Mouse (Mus musculus) MEL-GATA-1-ER (cell line): ENCODE measurements around the gene Dtnbp1.

Experiments
- DNase-seq: peaks from one replicate; pipeline ENCODE4 v3.0.0-alpha.2; 2012; ENCODE audit warnings: low read depth; ENCODE audit errors: extremely low read depth

Dtnbp1 gene

DNA sequence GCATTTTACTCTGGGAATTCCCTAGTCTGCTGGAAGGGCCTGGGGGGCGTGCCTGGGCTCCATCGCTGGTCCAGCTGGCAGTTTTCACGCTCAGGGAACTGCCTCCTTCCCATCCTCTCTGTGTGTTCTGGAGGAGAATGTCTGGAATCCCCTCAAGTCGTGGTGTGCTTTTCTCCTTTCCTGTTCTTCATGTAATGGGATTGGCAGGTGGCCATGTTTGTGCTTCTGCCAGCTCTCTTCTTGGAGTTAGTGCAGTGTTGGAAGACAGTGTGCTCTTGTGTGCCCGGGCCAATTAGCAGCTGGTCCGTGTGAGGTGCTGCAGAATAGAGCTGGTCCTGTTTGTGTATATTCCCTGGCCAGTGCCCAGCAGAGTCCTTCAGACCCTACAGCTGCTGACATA, 94.2 kb downstream of the Dtnbp1 start:
- DNase-seq = no peak

DNA sequence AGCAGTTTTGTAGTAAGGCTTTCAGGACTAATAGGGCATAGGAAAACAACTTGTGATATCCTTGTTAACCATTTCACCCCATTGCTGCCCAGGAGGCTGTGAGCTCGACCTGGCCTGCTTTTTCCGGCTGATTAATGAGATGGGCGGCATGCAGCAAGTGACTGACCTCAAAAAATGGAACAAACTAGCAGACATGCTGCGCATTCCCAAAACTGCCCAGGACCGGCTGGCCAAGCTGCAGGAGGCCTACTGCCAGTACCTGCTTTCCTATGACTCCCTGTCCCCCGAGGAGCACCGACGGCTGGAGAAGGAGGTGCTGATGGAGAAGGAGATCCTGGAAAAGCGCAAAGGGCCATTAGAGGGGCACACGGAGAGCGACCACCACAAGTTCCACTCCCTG, 95.8 kb downstream of the Dtnbp1 start:
- no peak for DNase-seq

DNA sequence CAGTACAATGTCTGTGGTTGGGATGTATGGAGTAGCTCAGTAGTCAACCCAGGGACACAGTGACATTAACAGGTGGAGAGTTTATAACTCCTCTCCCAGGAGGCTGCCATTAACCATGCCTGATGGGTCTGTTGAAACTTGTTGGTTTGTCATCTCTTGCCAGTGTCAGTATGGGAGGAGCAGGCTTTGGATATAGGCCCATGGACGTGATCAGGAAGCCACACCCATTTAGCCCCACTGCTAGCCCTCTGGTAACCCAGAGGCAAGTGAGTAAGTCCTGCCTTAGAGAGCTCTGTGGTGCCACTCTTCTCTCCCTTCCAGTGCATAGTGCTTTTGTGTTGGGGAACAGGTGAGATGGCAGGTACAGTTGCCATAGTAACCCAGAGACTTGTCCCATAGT, 97.7 kb downstream of the Dtnbp1 start:
- DNase-seq = no peak

DNA sequence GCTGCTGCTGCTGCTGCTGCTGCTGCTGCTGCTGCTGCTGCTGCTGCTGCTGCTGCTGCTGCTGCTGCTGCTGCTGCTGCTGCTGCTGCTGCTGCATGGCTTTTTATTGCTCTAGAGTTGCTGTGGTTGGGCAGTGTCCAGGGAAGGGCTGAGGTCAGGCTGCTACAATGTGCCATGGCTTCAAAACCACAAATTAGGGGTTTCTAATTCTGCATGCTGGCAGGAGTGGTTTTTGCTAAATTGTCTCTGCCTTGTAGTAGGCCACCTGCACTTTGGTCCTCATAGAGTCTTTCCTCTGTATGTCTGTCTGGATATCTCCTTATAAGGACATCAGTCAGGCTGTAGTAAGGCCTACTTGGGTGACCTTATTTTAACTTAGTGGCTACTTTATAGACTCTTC, 98.5 kb downstream of the Dtnbp1 start:
- no peak for DNase-seq

DNA sequence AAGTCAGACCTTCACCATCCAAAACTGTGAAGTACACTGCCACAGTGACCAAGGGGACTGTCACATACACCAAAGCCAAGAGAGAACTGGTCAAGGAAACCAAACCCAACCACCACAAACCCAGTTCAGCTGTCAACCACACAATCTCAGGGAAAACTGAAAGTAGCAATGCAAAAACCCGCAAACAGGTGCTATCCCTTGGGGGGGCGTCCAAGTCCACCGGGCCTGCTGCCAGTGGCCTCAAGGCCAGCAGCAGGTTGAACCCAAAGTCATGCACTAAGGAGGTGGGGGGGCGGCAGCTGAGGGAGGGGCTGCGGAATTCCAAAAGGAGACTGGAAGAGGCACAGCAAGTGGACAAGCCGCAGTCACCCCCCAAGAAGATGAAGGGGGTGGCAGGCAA, 99.6 kb downstream of the Dtnbp1 start:
- DNase-seq = no peak

DNA sequence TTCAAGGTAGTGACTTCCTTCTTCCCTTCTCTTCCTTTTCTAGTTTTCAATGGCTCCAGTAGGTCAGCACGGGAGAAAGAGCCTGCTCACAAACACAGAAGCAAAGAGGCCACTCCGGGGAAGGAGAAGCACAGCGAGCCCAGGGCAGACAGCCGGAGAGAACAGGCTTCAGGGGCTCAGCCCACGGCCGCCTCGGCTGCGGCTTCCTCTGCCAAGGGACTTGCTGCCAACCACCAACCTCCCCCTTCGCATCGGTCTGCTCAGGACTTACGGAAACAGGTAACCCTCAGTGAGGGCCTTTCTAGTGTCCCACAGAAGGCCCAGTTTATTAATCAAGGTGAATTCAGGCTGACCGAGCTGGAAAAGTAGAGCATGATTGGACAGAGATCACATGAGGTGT, 105.7 kb downstream of the Dtnbp1 start:
- DNase-seq = no peak

DNA sequence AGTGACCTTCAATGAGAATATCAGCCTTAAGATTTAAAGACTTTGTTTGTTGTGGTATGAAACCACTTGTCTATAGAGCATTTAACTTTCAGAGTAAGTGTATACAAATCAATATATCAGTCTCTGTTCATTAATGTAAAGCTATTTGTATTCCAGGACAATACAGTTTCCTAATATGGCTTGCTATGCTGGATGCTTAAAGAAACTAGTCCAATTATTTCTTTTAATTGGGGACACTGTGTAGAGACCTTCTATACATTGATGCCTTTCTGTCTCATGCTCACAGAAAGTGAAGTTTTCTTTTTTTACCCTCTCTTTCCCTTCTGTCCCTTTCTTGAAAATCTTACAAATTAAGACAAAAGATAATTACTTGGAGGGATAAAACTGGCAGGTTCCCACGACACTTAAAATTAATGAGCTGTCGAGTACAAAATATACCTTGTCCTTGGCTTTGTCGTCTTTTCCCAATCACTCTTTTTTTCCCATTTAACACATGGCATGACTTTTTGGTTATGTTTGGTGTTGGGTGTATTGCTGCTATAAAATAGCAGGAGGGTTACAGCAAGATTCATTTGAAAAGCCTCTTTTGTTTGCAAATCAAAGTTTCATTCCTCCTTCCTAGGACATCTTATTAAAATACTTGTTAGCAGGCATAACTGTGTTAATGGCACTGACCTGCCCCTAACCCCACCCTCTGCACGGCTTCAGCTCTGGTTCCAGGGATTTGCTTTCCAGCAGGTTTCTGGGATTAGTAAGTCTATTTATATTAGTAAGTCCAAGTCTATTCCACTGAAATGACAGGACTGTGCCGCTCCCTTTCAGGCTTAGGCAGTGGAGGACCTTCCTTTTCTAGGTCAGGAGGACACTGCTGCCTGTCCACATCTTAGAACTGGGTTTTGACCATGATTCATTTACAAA, 109.9 kb downstream of the Dtnbp1 start:
- no peak for DNase-seq

DNA sequence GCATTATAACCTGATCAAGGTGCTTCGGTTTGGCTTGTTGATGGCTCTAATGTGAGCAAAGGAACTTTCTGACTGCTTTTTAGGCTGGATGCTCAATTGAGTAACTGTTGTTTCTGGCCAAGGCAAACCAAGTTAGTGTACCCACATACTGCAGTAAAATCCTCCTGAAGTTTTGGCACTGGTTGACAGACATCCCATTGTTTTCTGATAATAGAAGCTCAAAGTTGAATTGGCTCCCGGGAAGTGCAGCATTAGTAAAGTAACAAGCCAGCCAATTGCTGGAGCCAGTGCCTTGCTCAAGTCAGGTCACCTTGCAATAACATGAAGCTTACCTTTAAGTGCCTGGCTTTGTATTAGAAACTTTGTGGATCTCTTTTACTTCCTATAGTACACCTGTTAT, 111.3 kb downstream of the Dtnbp1 start:
- no peak for DNase-seq

DNA sequence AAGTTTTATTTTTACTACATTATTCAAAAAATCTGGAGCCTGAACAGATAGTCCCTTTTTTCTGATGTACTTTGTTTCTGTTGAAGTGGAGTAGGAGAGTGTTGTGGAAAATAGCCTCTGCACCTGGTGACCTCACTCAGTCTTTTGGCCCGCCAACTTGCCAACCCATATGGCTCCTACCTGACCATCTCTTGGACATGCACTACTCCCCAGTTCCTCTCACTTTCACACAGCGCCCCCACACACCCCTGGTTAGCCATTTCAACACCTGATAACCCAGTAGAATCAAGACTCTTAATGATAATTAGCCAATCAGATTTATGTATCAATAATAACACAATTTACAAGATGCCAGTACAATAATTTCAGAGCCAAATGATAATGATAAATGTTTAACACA, 115.7 kb downstream of the Dtnbp1 start:
- DNase-seq = no peak

DNA sequence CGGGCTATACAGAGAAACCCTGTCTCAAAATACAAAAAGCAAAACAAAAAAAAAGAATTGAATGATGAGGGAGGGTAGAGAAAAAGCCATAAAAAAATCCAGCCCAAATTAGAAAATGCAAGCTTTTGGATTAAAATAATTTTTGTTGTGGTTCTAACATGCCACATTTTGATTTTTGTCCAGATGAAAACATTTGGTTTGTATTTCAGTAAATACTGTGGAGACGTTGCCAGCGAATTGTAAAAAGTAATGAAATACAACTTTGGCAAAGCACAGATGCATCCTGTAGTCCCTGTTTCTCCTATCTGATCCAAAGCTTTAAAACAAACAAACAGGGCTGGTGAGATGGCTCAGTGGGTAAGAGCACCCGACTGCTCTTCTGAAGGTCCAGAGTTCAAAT, 120.9 kb downstream of the Dtnbp1 start:
- no peak for DNase-seq

DNA sequence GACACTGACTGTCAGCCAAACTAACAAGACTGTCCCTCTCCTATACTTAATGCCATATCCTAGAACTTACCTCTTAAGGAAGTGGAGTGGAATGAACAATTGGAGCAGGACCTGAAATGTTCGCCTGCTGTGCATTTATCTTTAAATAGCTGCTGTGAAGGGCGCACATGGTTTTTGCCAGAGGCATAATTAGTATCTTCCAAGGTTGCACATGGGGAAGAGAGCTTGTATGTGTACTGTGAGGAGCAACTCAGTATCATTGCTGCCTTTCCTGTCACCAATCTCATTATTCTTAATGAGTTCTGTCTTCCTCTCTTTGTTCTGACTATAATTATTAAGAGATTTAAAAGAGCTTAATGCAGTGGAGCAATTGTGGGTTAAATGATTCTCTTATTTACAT, 125.1 kb downstream of the Dtnbp1 start:
- DNase-seq = no peak
